Comparison of ENCODE assay signal across 30 mouse cellular contexts in the genomic region with DNA sequence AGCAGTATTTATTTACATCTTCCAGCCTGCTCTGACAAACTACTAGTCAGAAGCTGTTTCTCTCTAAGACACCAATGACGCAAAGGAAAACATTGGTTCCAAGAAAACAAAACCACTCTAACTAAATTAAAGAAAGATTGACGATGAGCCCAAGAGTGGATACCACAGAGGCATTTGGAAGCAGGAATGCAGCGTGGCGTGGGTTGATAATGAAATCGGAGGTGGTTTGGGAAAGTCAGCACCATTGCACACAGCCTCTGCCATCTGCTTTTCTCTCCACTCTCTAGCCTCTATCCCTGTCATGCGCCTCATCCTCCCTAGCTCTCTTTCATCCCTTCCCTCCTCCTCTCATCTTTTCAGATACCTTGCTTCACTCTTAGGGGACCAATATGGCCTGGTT.
DNase-seq lines count a peak whose midpoint lies in the region; ATAC-seq lines count a peak whose summit lies in the region.
"Had no signal": no experiment of that assay in that cellular context is flagged by ENCODE, and none has a peak within 500 bp of the region (broad histone marks: within the 10 kb centered on the region; RNA-seq: fewer than 3 reads in every experiment).

No protein-coding gene starts in this region.

- H3K4me2 ChIP-seq in midbrain, embryonic 15.5 days = no peak overlapping the region
- H3K4me2 ChIP-seq: heart, embryonic 13.5 days; hindbrain, embryonic 15.5 days; limb, embryonic 15.5 days; liver, embryonic 13.5 days; midbrain, embryonic 12.5 days; neural tube, embryonic 13.5 days had no signal

- 92% methylated on average over 6 of the region's 6 CpGs for WGBS in midbrain, embryonic 15.5 days

- ATAC-seq in midbrain, embryonic 15.5 days (replicated peaks) = no peak
- ATAC-seq: CD4-positive, CD25-positive, alpha-beta regulatory T cell, adult 4 months; forebrain, embryonic 16.5 days; inflammation-experienced regulatory T-cells, adult 6 months; lung, postnatal 0 days had no signal

- H3K9me3 ChIP-seq in midbrain, embryonic 15.5 days = no peaks in the 10 kb centered on the region
- H3K9me3 ChIP-seq: heart, embryonic 13.5 days; hindbrain, embryonic 10.5 days; hindbrain, embryonic 15.5 days; limb, embryonic 10.5 days; limb, embryonic 15.5 days; liver, embryonic 13.5 days; megakaryocyte, embryonic 14.5 days; midbrain, embryonic 12.5 days; neural tube, embryonic 13.5 days had no signal

- peaks cover 12% of the 10 kb centered on the region for H3K4me1 ChIP-seq in midbrain, embryonic 15.5 days
- H3K4me1 ChIP-seq: heart, embryonic 13.5 days; limb, embryonic 10.5 days; liver, embryonic 13.5 days; megakaryocyte, embryonic 14.5 days had no signal

- H3K36me3 ChIP-seq in midbrain, embryonic 15.5 days (replicated peaks) = no peaks in the 10 kb centered on the region
- H3K36me3 ChIP-seq: heart, embryonic 13.5 days; hindbrain, embryonic 10.5 days; limb, embryonic 10.5 days; limb, embryonic 15.5 days; liver, embryonic 13.5 days; midbrain, embryonic 12.5 days; neural tube, embryonic 13.5 days had no signal

- no peak overlapping the region for H3K9ac ChIP-seq in midbrain, embryonic 15.5 days
- H3K9ac ChIP-seq: heart, embryonic 13.5 days; hindbrain, embryonic 15.5 days; limb, embryonic 15.5 days; liver, embryonic 13.5 days; midbrain, embryonic 12.5 days; neural tube, embryonic 13.5 days had no signal

- H3K27ac ChIP-seq in midbrain, embryonic 15.5 days = no peak overlapping the region
- H3K27ac ChIP-seq: heart, embryonic 13.5 days; hindbrain, embryonic 10.5 days; hindbrain, embryonic 15.5 days; limb, embryonic 10.5 days; limb, embryonic 15.5 days; liver, embryonic 13.5 days; midbrain, embryonic 12.5 days; neural tube, embryonic 13.5 days had no signal

- H3K4me3 ChIP-seq in midbrain, embryonic 15.5 days = no peak overlapping the region
- H3K4me3 ChIP-seq: erythroblast, embryonic 14.5 days; heart, embryonic 13.5 days; hindbrain, embryonic 10.5 days; hindbrain, embryonic 15.5 days; limb, embryonic 10.5 days; limb, embryonic 15.5 days; liver, embryonic 13.5 days; megakaryocyte, embryonic 14.5 days; midbrain, embryonic 12.5 days; neural tube, embryonic 13.5 days had no signal

- no peaks in the 10 kb centered on the region for H3K27me3 ChIP-seq in midbrain, embryonic 15.5 days (replicated peaks)
- H3K27me3 ChIP-seq: heart, embryonic 13.5 days; hindbrain, embryonic 15.5 days; limb, embryonic 15.5 days; liver, embryonic 13.5 days; neural tube, embryonic 13.5 days had no signal

- DNase-seq in frontal cortex, postnatal 36 days (ENCODE audit: low spot score in 2 of 2) = peak; percentile 58 to 63
- DNase-seq in frontal cortex, postnatal 25 days (ENCODE audit: low spot score in 2 of 2) = no peak
- peak; percentile 57 to 60 for DNase-seq in layer of hippocampus, adult 8-10 months (ENCODE audit: low spot score in 2 of 2)
- no peak for DNase-seq in layer of hippocampus, postnatal 14 days (ENCODE audit: low spot score in 2 of 2)
- DNase-seq in right cerebral cortex, adult 2 months (ENCODE audit: low spot score in 2 of 2) = peak; percentile 67 to 72
- no peak for DNase-seq in right cerebral cortex, postnatal 14 days
- DNase-seq: adrenal gland, postnatal 14 days; cerebellum, adult 11-12 months; cerebellum, postnatal 14 days; heart, postnatal 10 days; kidney, adult 11 months; kidney, postnatal 14 days; liver, embryonic 13.5 days; lung, adult 18-20 months; lung, postnatal 4 days; thymus, postnatal 4 days had no signal

Comparison
In these comparisons a context has a peak if more than half of its experiments do, and no peak if none do; other contexts are left out.
1. DNase-seq: peak in frontal cortex, postnatal 36 days (2 of 2), layer of hippocampus, adult 8-10 months (2 of 2) and right cerebral cortex, adult 2 months (2 of 2); none in frontal cortex, postnatal 25 days (0 of 2), layer of hippocampus, postnatal 14 days (0 of 2) and right cerebral cortex, postnatal 14 days (single experiment).